Mouse (Mus musculus) heart, adult 2 months (tissue): ENCODE results near the gene Grin3a.

ENCODE experiments used
- CTCF ChIP-seq: fragments of 200-600 bp; IDR thresholded peaks from 2 replicates; pipeline ENCODE4 v1.8.1; 2022; ENCODE audit warnings: antibody characterized with exemption, mild to moderate bottlenecking, moderate library complexity
- EP300 ChIP-seq: fragments of 200-500 bp; IDR thresholded peaks from 2 replicates; pipeline ENCODE4 v1.6.1; 2011; ENCODE audit warnings: low read depth, low read length, control low read depth; ENCODE audit not compliant: insufficient read depth
- POLR2A ChIP-seq: fragments of 200-500 bp; IDR thresholded peaks from 2 replicates; pipeline ENCODE4 v1.6.1; 2011; ENCODE audit warnings: mild to moderate bottlenecking, low read depth, low read length, control low read depth; ENCODE audit not compliant: insufficient read depth

DNA sequence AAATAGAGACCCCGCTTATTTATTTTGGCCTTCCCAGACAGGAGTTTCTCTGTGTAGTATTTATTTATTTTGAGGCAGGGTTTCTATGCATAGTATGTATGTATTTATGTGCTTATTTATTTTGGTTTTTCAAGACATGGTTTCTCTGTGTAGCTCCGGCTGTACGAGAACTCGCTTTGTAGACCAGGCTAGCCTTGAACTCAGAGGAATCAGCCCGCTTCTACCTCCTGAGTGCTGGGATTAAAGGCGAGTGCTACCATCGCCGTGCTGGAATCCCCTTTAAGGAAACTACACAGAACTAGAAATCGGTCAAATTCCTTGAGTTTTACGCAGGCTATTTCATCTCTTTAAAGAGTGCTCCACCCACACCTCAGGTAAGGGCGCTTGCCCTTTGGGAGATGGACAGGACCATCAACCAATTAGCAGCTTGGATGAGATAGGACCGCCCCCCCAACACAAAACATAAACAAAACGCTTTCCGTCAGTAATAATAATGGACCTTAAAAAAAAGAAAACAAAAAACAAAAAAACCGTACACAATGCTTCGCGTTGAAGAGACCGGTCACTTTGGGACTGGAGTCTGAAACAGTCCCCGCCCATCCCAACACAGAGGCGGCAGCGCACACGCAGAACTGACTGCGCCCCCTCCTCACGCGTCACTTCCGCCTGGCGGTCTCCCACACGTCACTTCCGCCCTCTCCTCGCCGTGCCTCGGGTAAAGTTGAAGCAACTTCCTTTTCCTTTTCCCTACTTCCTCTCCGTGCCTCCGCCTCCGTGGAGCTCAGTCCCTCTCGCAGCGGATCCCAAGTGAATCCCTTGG, 214.0 kb downstream of the Grin3a start, which contains the start of gene Rnf20:
- TF ChIP-seq POLR2A (peak; percentile 85), EP300 (peak; percentile 86), CTCF (peak; percentile 5; the same call in 1 of the 2 replicates)
